Mouse (Mus musculus) embryonic fibroblast, embryonic 13.5 days (primary cell): ENCODE results near the gene Ide. TPM values are rescaled to one million over a fixed set of nuclear protein-coding genes. Genes with fewer than 3 reads are reported as not detected.

Source experiments
- H3K27ac ChIP-seq: 2 replicates; pipeline ENCODE4 v1.5.1; 2012; ENCODE audit warnings: low read length, control low read depth, inconsistent platforms; ENCODE audit not compliant: insufficient read depth
- H3K4me1 ChIP-seq: 2 replicates; pipeline ENCODE4 v1.6.1; 2011; ENCODE audit warnings: low read length; ENCODE audit not compliant: control insufficient read depth, insufficient read depth
- H3K4me3 ChIP-seq: 2 replicates; pipeline ENCODE4 v1.5.1; 2011; ENCODE audit warnings: mild to moderate bottlenecking, control low read depth, low read length; ENCODE audit not compliant: insufficient read depth
- CTCF ChIP-seq: IDR thresholded peaks from 2 replicates; pipeline ENCODE4 v1.5.1; 2011; ENCODE audit warnings: mild to moderate bottlenecking, control low read depth, low read length, moderate library complexity, borderline replicate concordance; ENCODE audit not compliant: insufficient read depth
- POLR2A ChIP-seq: IDR thresholded peaks from 2 replicates; pipeline ENCODE4 v1.6.1; 2011; ENCODE audit warnings: low read depth, mild to moderate bottlenecking, control low read depth, low read length, moderate library complexity
- polyA plus RNA-seq: library from polyadenylated mRNA; stranded (reverse); fragments of >200 nt; gene quantifications from 2 replicates; pipeline ENCODE4 v1.2.4, GENCODE M21; 2011; ENCODE audit warnings: low read depth; ENCODE audit not compliant: missing spikeins, insufficient read length

Ide gene
- polyA plus RNA-seq, 1 experiment: 59.2 TPM

GRCm38 (mm10) chr19:37368990-37369389 lies 31.3 kb upstream of the Ide start:
- H3K4me3 ChIP-seq: no peak overlapping the region
- no peaks in the 10 kb centered on the region for H3K4me1 ChIP-seq
- H3K27ac ChIP-seq: no peak overlapping the region
- no peak for TF ChIP-seq CTCF
- TF ChIP-seq POLR2A: no peak

- H3K4me3 ChIP-seq: no peak overlapping the region
- no peaks in the 10 kb centered on the region for H3K4me1 ChIP-seq
- no peak overlapping the region for H3K27ac ChIP-seq
- TF ChIP-seq POLR2A (no peak), CTCF (no peak)
These were observed 25.7 kb upstream of the Ide start for GRCm38 (mm10) chr19:37363128-37363939.

- Histone ChIP-seq H3K4me3 (no peak overlapping the region), H3K27ac (no peak overlapping the region), H3K4me1 (no peaks in the 10 kb centered on the region)
- TF ChIP-seq CTCF: no peak
- TF ChIP-seq POLR2A: no peak
These were observed 24.9 kb upstream of the Ide start for GRCm38 (mm10) chr19:37362545-37362944.

- no peak overlapping the region for H3K27ac ChIP-seq
- no peak for TF ChIP-seq CTCF
- TF ChIP-seq POLR2A: no peak
- H3K4me3 ChIP-seq: no peak overlapping the region
- H3K4me1 ChIP-seq: no peaks in the 10 kb centered on the region
These were observed 22.4 kb upstream of the Ide start for GRCm38 (mm10) chr19:37360044-37360443.

- no peaks in the 10 kb centered on the region for H3K4me1 ChIP-seq
- H3K27ac ChIP-seq: no peak overlapping the region
- TF ChIP-seq POLR2A: no peak
- no peak for TF ChIP-seq CTCF
- no peak overlapping the region for H3K4me3 ChIP-seq
These were observed 15.7 kb upstream of the Ide start for GRCm38 (mm10) chr19:37353331-37353730.

GRCm38 (mm10) chr19:37352756-37353155 lies 15.1 kb upstream of the Ide start:
- Histone ChIP-seq H3K27ac (no peak overlapping the region), H3K4me3 (no peak overlapping the region), H3K4me1 (no peaks in the 10 kb centered on the region)
- TF ChIP-seq POLR2A: no peak
- no peak for TF ChIP-seq CTCF

GRCm38 (mm10) chr19:37348952-37349351 lies 11.3 kb upstream of the Ide start:
- Histone ChIP-seq H3K4me1 (no peaks in the 10 kb centered on the region; the same call in 1 of the 2 replicates), H3K27ac (no peak overlapping the region), H3K4me3 (no peak overlapping the region)
- TF ChIP-seq POLR2A: no peak
- no peak for TF ChIP-seq CTCF

- Histone ChIP-seq H3K27ac (no peak overlapping the region), H3K4me3 (no peak overlapping the region), H3K4me1 (peaks cover 2% of the 10 kb centered on the region)
- TF ChIP-seq CTCF (no peak), POLR2A (no peak)
These were observed 10.7 kb upstream of the Ide start for GRCm38 (mm10) chr19:37348331-37348730.

- Histone ChIP-seq H3K27ac (no peak overlapping the region), H3K4me3 (no peak overlapping the region), H3K4me1 (peaks cover 2% of the 10 kb centered on the region)
- TF ChIP-seq POLR2A: no peak
- no peak for TF ChIP-seq CTCF
These were observed 8.6 kb upstream of the Ide start for GRCm38 (mm10) chr19:37346258-37346657.

GRCm38 (mm10) chr19:37343899-37344298 lies 6.2 kb upstream of the Ide start:
- Histone ChIP-seq H3K4me1 (peaks cover 2% of the 10 kb centered on the region), H3K4me3 (no peak overlapping the region), H3K27ac (no peak overlapping the region)
- TF ChIP-seq CTCF: no peak
- TF ChIP-seq POLR2A: no peak
